23 mouse cellular contexts compared by ENCODE assay signal in genomic region chr1:112355816-112356215, GRCm38 (mm10).
"Had no signal": no experiment of that assay in that cellular context is flagged by ENCODE, and none has a peak within 500 bp of the region (broad histone marks: within the 10 kb centered on the region; RNA-seq: fewer than 3 reads in every experiment).

No protein-coding gene starts in this region.

- H3K27ac ChIP-seq: kidney, postnatal 0 days; layer of hippocampus, adult 2 months; liver, embryonic 12.5 days; liver, embryonic 15.5 days; lung, embryonic 15.5 days; midbrain, embryonic 10.5 days; midbrain, embryonic 13.5 days; neural tube, embryonic 13.5 days; stomach, postnatal 0 days had no signal

- DNase-seq: kidney, adult 2 months; kidney, postnatal 25 days; layer of hippocampus, adult 9-11 months; lung, adult 18-20 months; lung, postnatal 10 days; lung, postnatal 36 days; right cerebral cortex, adult 18-20 months; right cerebral cortex, postnatal 14 days; right cerebral cortex, postnatal 4 days; thymus, adult 2 months; thymus, postnatal 14 days; thymus, postnatal 4 days had no signal

- H3K4me3 ChIP-seq: layer of hippocampus, adult 2 months; liver, embryonic 12.5 days; liver, embryonic 15.5 days; lung, embryonic 15.5 days; megakaryocyte, embryonic 14.5 days; midbrain, embryonic 10.5 days; midbrain, embryonic 13.5 days; myocyte; neural tube, embryonic 13.5 days had no signal
